Mouse (Mus musculus) G1E (cell line): ENCODE results near the gene Nubp1.

Experiments used
- CTCF ChIP-seq: IDR thresholded peaks from 2 replicates; pipeline ENCODE4 v1.5.1; 2012; ENCODE audit warnings: low read depth, low read length, inconsistent platforms, mixed read lengths
- GATA1 ChIP-seq: IDR thresholded peaks from 2 replicates; pipeline ENCODE4 v1.6.1; 2012; ENCODE audit warnings: borderline replicate concordance, low read length, inconsistent platforms, mixed read lengths
- POLR2AphosphoS5 ChIP-seq: IDR thresholded peaks from 2 replicates; pipeline ENCODE4 v1.6.1; 2012; ENCODE audit warnings: low read depth, low read length, inconsistent platforms; ENCODE audit not compliant: insufficient replicate concordance

DNA sequence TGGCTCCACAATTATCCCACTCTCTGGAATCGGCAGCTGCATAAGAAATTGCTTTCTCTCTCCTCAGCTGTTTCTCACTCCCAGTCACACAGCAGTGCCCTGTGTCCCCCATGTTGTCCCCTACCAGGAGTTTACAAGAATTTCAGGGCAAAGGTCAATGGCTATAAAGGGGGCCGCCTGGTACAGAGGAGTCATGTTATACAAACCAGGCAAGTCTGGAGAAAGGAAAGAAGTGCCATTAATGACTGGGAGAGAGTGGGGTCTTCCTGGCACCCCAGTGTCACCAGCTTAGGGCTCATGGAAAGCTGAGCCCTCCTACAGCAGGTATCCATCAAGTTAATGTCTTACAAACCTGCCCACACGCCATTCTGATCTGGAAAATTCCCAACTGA, 42.8 kb downstream of the Nubp1 start:
- no peak for TF ChIP-seq CTCF
- TF ChIP-seq GATA1, result no peak
- no peak for TF ChIP-seq POLR2AphosphoS5
